Mouse (Mus musculus) midbrain, embryonic 11.5 days (tissue): Measurements from ENCODE around the gene Cdx2. TPM values are rescaled to one million over a fixed set of nuclear protein-coding genes. Genes with fewer than 3 reads are reported as not detected.

Experiments
- ATAC-seq: fragments of 200-750 bp; cut with Nextera tagmentation; 2 replicates; pipeline ENCODE4 v1.8.0; 2017; ENCODE audit warnings: moderate TSS enrichment, moderate library complexity; ENCODE audit not compliant: low FRiP score
- DNase-seq: peaks from one replicate; pipeline ENCODE4 v3.0.0; 2015; ENCODE audit warnings: low spot score; ENCODE audit errors: missing footprints
- H3K27ac ChIP-seq: fragments of 300-500 bp; sonication (generic); 2 replicates; pipeline ENCODE4 v1.5.1; 2014; ENCODE audit warnings: low read depth, low read length
- H3K27me3 ChIP-seq: fragments of 300-500 bp; sonication (generic); 2 replicates; pipeline ENCODE4 v1.6.1; 2014; ENCODE audit warnings: mild to moderate bottlenecking, low read length, moderate library complexity, mixed read lengths; ENCODE audit not compliant: control insufficient read depth, insufficient read depth
- H3K36me3 ChIP-seq: fragments of 300-500 bp; sonication (generic); 2 replicates; pipeline ENCODE4 v1.6.1; 2014; ENCODE audit warnings: mild to moderate bottlenecking, low read length, moderate library complexity, mixed read lengths; ENCODE audit not compliant: control insufficient read depth, insufficient read depth
- H3K4me1 ChIP-seq: fragments of 300-500 bp; sonication (generic); 2 replicates; pipeline ENCODE4 v1.6.1; 2014; ENCODE audit warnings: low read length; ENCODE audit not compliant: control insufficient read depth, insufficient read depth
- H3K4me2 ChIP-seq: fragments of 300-500 bp; sonication (generic); 2 replicates; pipeline ENCODE4 v1.6.1; 2014; ENCODE audit warnings: mild to moderate bottlenecking, moderate library complexity
- H3K4me3 ChIP-seq: fragments of 300-500 bp; sonication (generic); 2 replicates; pipeline ENCODE4 v1.5.1; 2014; ENCODE audit warnings: low read depth, low read length
- H3K9ac ChIP-seq: fragments of 300-500 bp; sonication (generic); 2 replicates; pipeline ENCODE4 v1.6.1; 2014; ENCODE audit warnings: low read length
- H3K9me3 ChIP-seq: fragments of 300-500 bp; sonication (generic); 2 replicates; pipeline ENCODE4 v1.6.1; 2016; ENCODE audit warnings: low read length; ENCODE audit not compliant: control insufficient read depth
- WGBS: fragments of 180-500 bp; shearing (Covaris S2); extraction: QIAGEN DNeasy Blood & Tissue Kit; methylation state at CpG from one replicate; pipeline ENCODE4 v1.1.7; 2014; 5-methylcytosine and 5-hydroxymethylcytosine counted together
- polyA plus RNA-seq: library from polyadenylated mRNA; unstranded; fragments of >200 nt; fragmentation: Nextera tagmentation; extraction: Ambion mirVana; gene quantifications from 2 replicates; pipeline ENCODE4 v1.2.1, GENCODE M21; 2014

The Cdx2 gene
- polyA plus RNA-seq, 1 experiment from 2014 or later: not detected

DNA sequence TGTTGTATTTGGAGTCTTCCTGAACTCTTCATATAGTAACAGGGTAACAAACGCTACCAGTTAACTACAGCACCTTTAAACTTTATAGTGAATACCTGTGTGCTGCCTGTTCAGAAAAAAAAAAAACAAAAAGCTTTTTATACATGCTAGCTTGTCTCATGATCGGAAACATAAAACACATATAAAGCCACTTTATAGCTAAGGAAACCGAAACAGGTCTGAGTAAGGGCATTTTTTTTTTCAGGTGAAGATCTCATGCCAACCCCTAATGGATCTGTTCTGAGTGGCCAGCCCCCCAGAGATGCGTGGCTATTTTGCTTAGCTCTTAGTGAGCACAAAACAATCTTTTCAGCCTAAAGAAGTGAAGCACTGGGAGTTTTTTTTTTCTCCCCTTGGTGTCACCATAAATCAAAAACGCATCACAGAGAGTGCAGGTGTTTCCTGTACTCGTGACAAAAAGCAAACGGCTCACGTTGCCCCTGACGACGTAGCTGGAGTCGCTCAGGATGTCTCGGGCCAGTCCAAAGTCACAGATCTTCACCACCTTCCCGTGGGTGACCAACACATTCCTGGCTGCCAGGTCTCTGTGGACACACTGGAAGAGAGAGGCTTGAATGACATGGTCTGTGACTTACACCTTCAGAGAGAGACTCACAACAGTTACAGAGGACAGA is 33.8 kb upstream of the Cdx2 start:
- H3K9me3 ChIP-seq: no peaks in the 10 kb centered on the region
- no peaks in the 10 kb centered on the region for H3K4me1 ChIP-seq
- no peak for ATAC-seq
- H3K27me3 ChIP-seq: no peaks in the 10 kb centered on the region
- H3K4me2 ChIP-seq: no peak overlapping the region
- H3K27ac ChIP-seq: no peak overlapping the region
- no peak for DNase-seq
- no peak overlapping the region for H3K4me3 ChIP-seq
- H3K36me3 ChIP-seq: no peaks in the 10 kb centered on the region
- H3K9ac ChIP-seq: no peak overlapping the region
- 83% methylated on average over 13 of the region's 13 CpGs for WGBS

- H3K9me3 ChIP-seq: no peaks in the 10 kb centered on the region
- no peaks in the 10 kb centered on the region for H3K36me3 ChIP-seq
- no peaks in the 10 kb centered on the region for H3K27me3 ChIP-seq
- H3K27ac ChIP-seq: no peak overlapping the region
- no peaks in the 10 kb centered on the region for H3K4me1 ChIP-seq
- no peak overlapping the region for H3K4me3 ChIP-seq
- ATAC-seq (no peak), DNase-seq (no peak)
- WGBS: 85% methylated on average over 10 of the region's 11 CpGs
- no peak overlapping the region for H3K4me2 ChIP-seq
- no peak overlapping the region for H3K9ac ChIP-seq
Observed at GRCm38 (mm10) chr5:147339560-147339959, 32.5 kb upstream of the Cdx2 start.

GRCm38 (mm10) chr5:147338967-147339366 is 31.9 kb upstream of the Cdx2 start:
- no peaks in the 10 kb centered on the region for H3K4me1 ChIP-seq
- DNase-seq: no peak
- 51% methylated on average over 9 of the region's 9 CpGs for WGBS
- H3K27me3 ChIP-seq: no peaks in the 10 kb centered on the region
- no peak overlapping the region for H3K27ac ChIP-seq
- H3K4me2 ChIP-seq: no peak overlapping the region
- no peaks in the 10 kb centered on the region for H3K9me3 ChIP-seq
- no peak for ATAC-seq
- H3K4me3 ChIP-seq: no peak overlapping the region
- no peak overlapping the region for H3K9ac ChIP-seq
- no peaks in the 10 kb centered on the region for H3K36me3 ChIP-seq

DNA sequence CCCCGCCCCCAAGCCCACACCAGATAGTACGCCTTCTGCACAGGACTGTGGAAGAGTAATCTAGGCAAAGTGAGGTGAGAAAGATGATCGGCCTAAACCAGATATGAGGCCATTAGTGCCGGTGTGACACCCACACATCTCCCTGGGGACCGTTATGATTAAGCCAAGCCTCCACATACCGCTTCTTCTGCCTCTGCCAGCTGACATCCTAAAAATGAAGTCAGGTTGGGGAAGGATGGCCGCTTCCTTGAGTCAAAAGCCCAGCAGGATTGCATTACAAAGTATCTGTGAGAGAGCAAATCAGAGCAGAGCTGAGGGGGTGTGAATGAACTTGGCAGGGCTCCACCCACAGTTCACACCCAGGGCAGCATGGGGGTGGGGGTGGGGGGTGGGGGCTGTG is 25.6 kb upstream of the Cdx2 start:
- DNase-seq (peak; percentile 60), ATAC-seq (peak; percentile 2; the same call in 1 of the 2 replicates)

GRCm38 (mm10) chr5:147331547-147331946 is 24.5 kb upstream of the Cdx2 start:
- Histone ChIP-seq H3K27ac (no peak overlapping the region), H3K27me3 (no peaks in the 10 kb centered on the region), H3K36me3 (no peaks in the 10 kb centered on the region), H3K4me2 (no peak overlapping the region), H3K4me1 (no peaks in the 10 kb centered on the region), H3K4me3 (no peak overlapping the region), H3K9me3 (no peaks in the 10 kb centered on the region), H3K9ac (no peak overlapping the region)
- no peak for ATAC-seq
- DNase-seq: peak; percentile 91
- 42% methylated on average over 2 of the region's 2 CpGs for WGBS

More for the DNA sequence above, 25.6 kb upstream of the Cdx2 start:
- Histone ChIP-seq H3K9me3 (no peaks in the 10 kb centered on the region), H3K27me3 (no peaks in the 10 kb centered on the region), H3K4me2 (no peak overlapping the region), H3K4me3 (no peak overlapping the region), H3K9ac (no peak overlapping the region), H3K4me1 (no peaks in the 10 kb centered on the region), H3K27ac (no peak overlapping the region), H3K36me3 (no peaks in the 10 kb centered on the region)
- WGBS: 59% methylated on average over 7 of the region's 7 CpGs

DNA sequence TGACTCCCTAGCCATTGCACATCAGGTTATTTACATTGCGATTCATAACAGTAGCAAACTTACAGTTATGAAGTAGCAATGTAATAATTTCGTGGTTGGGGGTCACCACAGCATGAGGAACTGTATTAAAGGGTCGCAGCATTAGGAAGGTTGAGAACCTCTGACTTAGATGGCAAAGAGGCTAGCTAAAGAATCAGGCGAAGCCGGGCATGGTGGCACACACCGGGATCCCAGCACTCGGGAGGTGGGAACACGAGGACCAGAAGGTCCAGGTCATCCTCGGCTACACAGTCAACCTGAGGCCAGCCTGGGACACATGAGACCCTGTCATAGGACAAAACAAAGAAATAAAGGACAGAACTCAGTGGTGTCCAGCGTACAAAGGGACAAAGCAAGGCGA is 22.9 kb upstream of the Cdx2 start:
- no peaks in the 10 kb centered on the region for H3K36me3 ChIP-seq
- H3K4me3 ChIP-seq: no peak overlapping the region
- ATAC-seq (no peak), DNase-seq (peak; percentile 66)
- H3K4me1 ChIP-seq: no peaks in the 10 kb centered on the region
- H3K4me2 ChIP-seq: no peak overlapping the region
- H3K9me3 ChIP-seq: no peaks in the 10 kb centered on the region
- 86% methylated on average over 11 of the region's 11 CpGs for WGBS
- no peak overlapping the region for H3K27ac ChIP-seq
- no peak overlapping the region for H3K9ac ChIP-seq
- H3K27me3 ChIP-seq: no peaks in the 10 kb centered on the region

DNA sequence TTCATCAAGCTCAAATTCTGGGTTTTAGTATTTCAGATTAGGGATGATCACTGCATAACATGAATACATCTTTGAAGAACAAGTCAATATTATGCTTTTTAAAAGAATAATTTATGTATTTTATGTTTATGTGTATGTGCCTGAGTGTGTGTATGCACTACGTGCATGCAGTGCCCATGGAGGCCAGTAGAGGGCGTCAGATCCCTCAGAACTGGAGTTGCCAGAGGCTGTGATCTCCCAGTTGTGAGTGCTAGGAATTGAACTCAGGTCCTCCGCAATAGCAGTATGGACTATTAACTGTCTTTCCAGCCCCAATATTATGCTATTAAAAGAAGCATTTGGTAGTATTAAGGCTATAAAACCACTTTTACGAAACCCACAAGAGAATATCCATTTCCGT is 20.6 kb upstream of the Cdx2 start:
- H3K36me3 ChIP-seq: no peaks in the 10 kb centered on the region
- no peak overlapping the region for H3K4me2 ChIP-seq
- H3K4me3 ChIP-seq: no peak overlapping the region
- WGBS: 88% methylated on average over 5 of the region's 5 CpGs
- ATAC-seq (no peak), DNase-seq (peak; percentile 2)
- H3K27ac ChIP-seq: no peak overlapping the region
- H3K27me3 ChIP-seq: peaks cover 3% of the 10 kb centered on the region; the same call in 1 of the 2 replicates
- no peaks in the 10 kb centered on the region for H3K9me3 ChIP-seq
- H3K4me1 ChIP-seq: no peaks in the 10 kb centered on the region
- H3K9ac ChIP-seq: no peak overlapping the region

GRCm38 (mm10) chr5:147325931-147326330 is 18.9 kb upstream of the Cdx2 start:
- H3K4me2 ChIP-seq: no peak overlapping the region
- no peak overlapping the region for H3K4me3 ChIP-seq
- H3K4me1 ChIP-seq: no peaks in the 10 kb centered on the region
- H3K27me3 ChIP-seq: peaks cover 17% of the 10 kb centered on the region
- no peak overlapping the region for H3K27ac ChIP-seq
- no peak overlapping the region for H3K9ac ChIP-seq
- ATAC-seq: no peak
- no peaks in the 10 kb centered on the region for H3K36me3 ChIP-seq
- 75% methylated on average over 11 of the region's 11 CpGs for WGBS
- no peaks in the 10 kb centered on the region for H3K9me3 ChIP-seq
- peak; percentile 77 for DNase-seq

DNA sequence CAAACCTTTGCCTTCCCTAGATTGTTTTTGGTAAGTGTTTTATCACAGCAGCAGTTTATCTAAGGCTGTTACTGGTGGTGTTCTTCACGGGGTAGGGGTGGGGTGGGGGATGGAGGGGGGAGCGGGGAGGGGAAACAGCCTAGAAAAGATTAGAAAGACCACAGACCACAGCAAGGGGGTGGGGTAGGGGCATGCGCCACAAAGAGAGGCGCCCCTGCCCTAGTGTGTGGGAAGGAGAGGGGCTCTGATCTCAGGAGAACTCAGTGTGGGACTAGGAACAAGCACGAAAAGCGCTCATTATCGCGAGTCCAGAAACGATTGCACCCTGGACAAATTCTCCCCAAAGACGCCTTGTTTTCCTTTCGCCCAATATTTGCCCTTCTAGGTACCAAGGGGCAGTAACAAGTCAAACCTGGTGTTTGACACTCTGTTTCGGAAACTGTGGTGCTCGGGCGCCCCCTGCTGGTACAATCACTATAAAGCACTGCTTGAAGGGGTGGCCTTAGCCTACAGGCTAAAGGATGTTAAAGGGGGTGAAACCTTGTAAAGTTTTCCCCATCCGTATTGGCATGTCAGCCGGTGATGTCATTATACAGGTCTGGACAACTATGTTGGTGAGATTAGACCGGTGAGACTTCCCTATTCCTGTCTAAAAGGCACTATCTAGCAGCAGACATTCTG is 16.3 kb upstream of the Cdx2 start:
- H3K36me3 ChIP-seq: no peaks in the 10 kb centered on the region
- H3K9ac ChIP-seq: no peak overlapping the region
- no peaks in the 10 kb centered on the region for H3K4me1 ChIP-seq
- H3K4me3 ChIP-seq: no peak overlapping the region
- peak; percentile 31; the same call in 1 of the 2 replicates for ATAC-seq
- H3K27me3 ChIP-seq: peaks cover 30% of the 10 kb centered on the region
- no peaks in the 10 kb centered on the region for H3K9me3 ChIP-seq
- DNase-seq: peak; percentile 97
- H3K27ac ChIP-seq: no peak overlapping the region
- H3K4me2 ChIP-seq: no peak overlapping the region
- WGBS: 19% methylated on average over 17 of the region's 17 CpGs
